Mouse (Mus musculus): Measurements from ENCODE around the gene Slc44a2. TPM values are rescaled to one million over a fixed set of nuclear protein-coding genes. Genes with fewer than 3 reads are reported as not detected.

Gene Slc44a2
- 65.5 and 69.1 TPM in 2 replicates for polyA plus RNA-seq (2015; fragmentation: Nextera tagmentation; extraction: Ambion mirVana)

GRCm38 (mm10) chr9:21320619-21321512 is at the start of gene Slc44a2:
Gene Slc44a2 (plus strand): TSS chr9:21320698.
- H3K4me2 ChIP-seq (ENCODE audit: low read length) = peak within 1 kb of the TSS; percentile 60
- H3K9me3 ChIP-seq (replicated peaks; ENCODE audit: control insufficient read depth, low read length, poor library complexity, severe bottlenecking) = no peaks in the 10 kb centered on the region
- peak within 1 kb of the TSS; percentile 80 for H3K9ac ChIP-seq (ENCODE audit: low read depth, low read length)
- peaks cover 13% of the 10 kb centered on the region for H3K4me1 ChIP-seq (ENCODE audit: control insufficient read depth, insufficient read depth, low read length)
- H3K27me3 ChIP-seq (ENCODE audit: control insufficient read depth, insufficient read depth, low read depth, low read length) = no peaks in the 10 kb centered on the region
- peak within 1 kb of the TSS; percentile 64 for H3K4me3 ChIP-seq (ENCODE audit: low read depth, low read length)
- peak; percentile 94 for ATAC-seq
- H3K27ac ChIP-seq (ENCODE audit: low read length) = peak within 1 kb of the TSS; percentile 63
- H3K36me3 ChIP-seq (ENCODE audit: control insufficient read depth, insufficient read depth, low read length) = no peaks in the 10 kb centered on the region
- WGBS = under 1% methylated on average over 52 of the region's 52 CpGs

GRCm38 (mm10) chr9:21272391-21272790 is 48.1 kb upstream of the Slc44a2 start:
- ATAC-seq = no peak
- Histone ChIP-seq H3K4me2 (ENCODE audit: low read length) (no peak overlapping the region), H3K27me3 (ENCODE audit: control insufficient read depth, insufficient read depth, low read depth, low read length) (no peaks in the 10 kb centered on the region), H3K9ac (ENCODE audit: low read depth, low read length) (no peak overlapping the region), H3K9me3 (replicated peaks; ENCODE audit: control insufficient read depth, low read length, poor library complexity, severe bottlenecking) (no peaks in the 10 kb centered on the region), H3K27ac (ENCODE audit: low read length) (no peak overlapping the region), H3K4me1 (ENCODE audit: control insufficient read depth, insufficient read depth, low read length) (no peaks in the 10 kb centered on the region), H3K36me3 (ENCODE audit: control insufficient read depth, insufficient read depth, low read length) (peaks cover 47% of the 10 kb centered on the region), H3K4me3 (ENCODE audit: low read depth, low read length) (no peak overlapping the region)
- 97% methylated on average over 9 of the region's 9 CpGs for WGBS

DNA sequence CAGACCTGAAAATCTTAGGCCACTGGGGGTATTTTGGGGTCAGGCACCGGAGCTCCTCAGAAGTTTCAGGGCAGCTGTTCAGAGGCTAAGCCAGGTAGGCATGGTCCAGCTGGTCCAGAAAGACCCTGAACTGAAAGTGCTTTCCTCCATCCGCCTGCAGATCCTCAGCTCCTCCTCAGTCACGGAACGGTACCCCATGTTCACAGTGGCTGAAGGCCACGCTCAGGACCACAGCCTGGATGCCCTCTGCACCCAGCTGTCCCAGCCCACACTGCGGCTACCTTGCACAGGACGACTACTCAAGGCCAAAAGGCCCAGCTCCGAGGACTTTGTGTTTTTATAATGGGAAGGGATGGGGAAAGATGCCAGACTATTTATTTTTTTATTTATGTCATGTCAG is 47.4 kb upstream of the Slc44a2 start:
- Histone ChIP-seq H3K36me3 (ENCODE audit: control insufficient read depth, insufficient read depth, low read length) (peaks cover 46% of the 10 kb centered on the region), H3K4me1 (ENCODE audit: control insufficient read depth, insufficient read depth, low read length) (no peaks in the 10 kb centered on the region), H3K27me3 (ENCODE audit: control insufficient read depth, insufficient read depth, low read depth, low read length) (no peaks in the 10 kb centered on the region), H3K4me2 (ENCODE audit: low read length) (no peak overlapping the region), H3K4me3 (ENCODE audit: low read depth, low read length) (no peak overlapping the region), H3K27ac (ENCODE audit: low read length) (no peak overlapping the region), H3K9ac (ENCODE audit: low read depth, low read length) (no peak overlapping the region), H3K9me3 (replicated peaks; ENCODE audit: control insufficient read depth, low read length, poor library complexity, severe bottlenecking) (no peaks in the 10 kb centered on the region)
- no peak for ATAC-seq
- WGBS = 90% methylated on average over 8 of the region's 8 CpGs

DNA sequence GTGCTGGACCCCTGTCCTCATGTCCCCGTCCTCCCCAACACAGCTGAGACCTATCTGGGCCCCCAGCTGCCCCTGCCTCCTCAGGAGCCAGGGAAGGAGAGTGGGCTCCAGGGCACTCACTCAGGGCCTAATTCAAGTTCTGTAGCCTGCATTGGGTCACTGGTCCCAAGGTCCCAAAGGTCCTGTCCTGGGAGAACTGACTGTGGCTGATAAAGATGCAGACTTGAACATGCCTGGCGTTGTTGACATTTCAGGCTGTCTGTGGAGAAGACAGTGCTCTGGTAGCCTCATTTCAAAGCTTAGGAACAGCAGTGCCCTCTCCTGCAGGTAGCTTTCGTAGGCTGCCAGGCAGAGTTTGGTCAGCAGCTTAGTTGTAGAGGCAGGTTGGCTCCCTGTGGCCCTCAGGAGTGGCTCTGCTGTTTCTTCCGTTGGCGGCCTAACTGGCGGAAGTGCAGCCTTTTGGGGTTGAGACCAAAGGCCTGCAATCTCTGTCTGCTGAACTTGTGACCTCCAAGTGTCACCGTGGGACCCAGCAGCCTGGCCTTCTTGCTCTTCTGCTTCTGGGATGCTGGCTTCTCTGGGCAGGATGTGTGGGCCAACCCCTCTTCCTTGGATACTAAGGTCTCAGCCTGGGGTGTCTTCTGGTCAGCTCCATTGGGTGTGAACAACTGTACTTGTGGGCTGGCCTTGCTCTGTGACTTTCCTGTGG is 46.8 kb upstream of the Slc44a2 start:
- Histone ChIP-seq H3K4me1 (ENCODE audit: control insufficient read depth, insufficient read depth, low read length) (no peaks in the 10 kb centered on the region), H3K9me3 (replicated peaks; ENCODE audit: control insufficient read depth, low read length, poor library complexity, severe bottlenecking) (no peaks in the 10 kb centered on the region), H3K4me2 (ENCODE audit: low read length) (no peak overlapping the region), H3K4me3 (ENCODE audit: low read depth, low read length) (no peak overlapping the region), H3K9ac (ENCODE audit: low read depth, low read length) (no peak overlapping the region), H3K27me3 (ENCODE audit: control insufficient read depth, insufficient read depth, low read depth, low read length) (no peaks in the 10 kb centered on the region), H3K27ac (ENCODE audit: low read length) (no peak overlapping the region), H3K36me3 (ENCODE audit: control insufficient read depth, insufficient read depth, low read length) (peaks cover 47% of the 10 kb centered on the region)
- no peak for ATAC-seq
- 88% methylated on average over 7 of the region's 7 CpGs for WGBS

DNA sequence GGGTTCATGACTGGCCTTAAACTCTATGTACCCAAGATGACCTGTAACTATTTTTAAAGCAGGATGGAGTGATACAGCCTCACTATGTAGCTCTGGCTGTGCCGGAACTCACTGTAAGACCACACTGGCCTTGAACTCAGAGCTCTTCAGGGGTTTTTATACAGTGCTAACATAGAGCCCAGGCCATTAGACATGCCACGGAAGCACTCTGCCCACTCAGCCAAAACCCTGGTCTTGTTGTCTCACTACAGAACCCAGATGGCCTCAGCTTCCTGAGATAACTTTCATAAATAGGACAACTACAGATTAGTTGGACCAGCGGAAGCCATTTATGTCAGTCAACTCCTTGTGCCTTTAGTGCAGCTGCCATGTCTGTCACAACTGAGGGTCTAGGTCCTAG is 46.2 kb upstream of the Slc44a2 start:
- H3K27ac ChIP-seq (ENCODE audit: low read length) = no peak overlapping the region
- no peaks in the 10 kb centered on the region for H3K27me3 ChIP-seq (ENCODE audit: control insufficient read depth, insufficient read depth, low read depth, low read length)
- peaks cover 49% of the 10 kb centered on the region for H3K36me3 ChIP-seq (ENCODE audit: control insufficient read depth, insufficient read depth, low read length)
- no peak overlapping the region for H3K4me2 ChIP-seq (ENCODE audit: low read length)
- ATAC-seq = no peak
- no peaks in the 10 kb centered on the region for H3K4me1 ChIP-seq (ENCODE audit: control insufficient read depth, insufficient read depth, low read length)
- no peaks in the 10 kb centered on the region for H3K9me3 ChIP-seq (replicated peaks; ENCODE audit: control insufficient read depth, low read length, poor library complexity, severe bottlenecking)
- 95% methylated on average over 3 of the region's 3 CpGs for WGBS
- H3K9ac ChIP-seq (ENCODE audit: low read depth, low read length) = no peak overlapping the region
- H3K4me3 ChIP-seq (ENCODE audit: low read depth, low read length) = no peak overlapping the region

DNA sequence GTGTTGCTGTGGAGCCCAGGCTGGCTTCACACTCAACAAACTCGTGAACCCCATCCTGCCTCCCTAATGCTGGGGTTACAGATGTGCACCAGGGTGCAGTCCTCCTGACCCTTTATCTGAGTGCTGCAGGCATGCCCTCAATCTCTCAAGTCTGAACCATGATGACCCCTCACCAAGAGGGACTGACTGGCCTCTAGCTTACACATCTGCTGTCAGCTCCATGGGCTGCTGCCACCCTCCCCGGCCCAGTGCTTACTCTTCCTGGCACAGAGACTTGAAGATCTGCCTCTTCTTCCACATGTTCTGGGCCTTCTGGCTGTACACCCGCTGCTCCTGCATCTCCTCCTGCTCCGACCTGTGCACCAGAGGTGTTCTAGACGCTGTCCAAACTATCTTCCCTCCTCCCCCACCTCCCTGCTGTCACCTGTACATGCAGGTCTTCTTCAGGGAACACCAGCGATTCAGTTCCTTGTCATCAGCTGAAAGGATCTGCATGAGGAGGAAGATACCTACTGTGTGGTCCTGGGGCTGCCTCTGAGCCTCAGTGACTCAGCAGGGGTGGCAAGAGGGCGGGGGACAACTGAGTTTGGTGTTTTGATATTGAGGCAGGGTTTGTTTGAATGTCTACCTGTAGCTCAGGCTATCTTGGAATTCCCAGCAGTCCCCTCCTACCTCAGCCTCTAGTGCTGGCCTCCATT is 45.3 kb upstream of the Slc44a2 start:
- no peaks in the 10 kb centered on the region for H3K27me3 ChIP-seq (ENCODE audit: control insufficient read depth, insufficient read depth, low read depth, low read length)
- 89% methylated on average over 7 of the region's 7 CpGs for WGBS
- no peaks in the 10 kb centered on the region for H3K9me3 ChIP-seq (replicated peaks; ENCODE audit: control insufficient read depth, low read length, poor library complexity, severe bottlenecking)
- peaks cover 55% of the 10 kb centered on the region for H3K36me3 ChIP-seq (ENCODE audit: control insufficient read depth, insufficient read depth, low read length)
- H3K9ac ChIP-seq (ENCODE audit: low read depth, low read length) = no peak overlapping the region
- H3K4me3 ChIP-seq (ENCODE audit: low read depth, low read length) = no peak overlapping the region
- ATAC-seq = no peak
- no peak overlapping the region for H3K4me2 ChIP-seq (ENCODE audit: low read length)
- H3K4me1 ChIP-seq (ENCODE audit: control insufficient read depth, insufficient read depth, low read length) = no peaks in the 10 kb centered on the region
- H3K27ac ChIP-seq (ENCODE audit: low read length) = no peak overlapping the region

- no peaks in the 10 kb centered on the region for H3K4me1 ChIP-seq (ENCODE audit: control insufficient read depth, insufficient read depth, low read length)
- H3K27ac ChIP-seq (ENCODE audit: low read length) = no peak overlapping the region
- peaks cover 55% of the 10 kb centered on the region for H3K36me3 ChIP-seq (ENCODE audit: control insufficient read depth, insufficient read depth, low read length)
- ATAC-seq = 0 out of 2 replicates have a peak, but pooled peaks have one; percentile 4
- H3K9ac ChIP-seq (ENCODE audit: low read depth, low read length) = no peak overlapping the region
- no peaks in the 10 kb centered on the region for H3K9me3 ChIP-seq (replicated peaks; ENCODE audit: control insufficient read depth, low read length, poor library complexity, severe bottlenecking)
- H3K4me2 ChIP-seq (ENCODE audit: low read length) = no peak overlapping the region
- no peaks in the 10 kb centered on the region for H3K27me3 ChIP-seq (ENCODE audit: control insufficient read depth, insufficient read depth, low read depth, low read length)
- WGBS = 89% methylated on average over 12 of the region's 12 CpGs
- no peak overlapping the region for H3K4me3 ChIP-seq (ENCODE audit: low read depth, low read length)
These were observed 44.8 kb upstream of the Slc44a2 start for GRCm38 (mm10) chr9:21275727-21276126.

GRCm38 (mm10) chr9:21276307-21276706 is 44.2 kb upstream of the Slc44a2 start:
- Histone ChIP-seq H3K9me3 (replicated peaks; ENCODE audit: control insufficient read depth, low read length, poor library complexity, severe bottlenecking) (no peaks in the 10 kb centered on the region), H3K4me2 (ENCODE audit: low read length) (no peak overlapping the region), H3K27me3 (ENCODE audit: control insufficient read depth, insufficient read depth, low read depth, low read length) (no peaks in the 10 kb centered on the region), H3K4me3 (ENCODE audit: low read depth, low read length) (no peak overlapping the region), H3K27ac (ENCODE audit: low read length) (no peak overlapping the region), H3K9ac (ENCODE audit: low read depth, low read length) (no peak overlapping the region), H3K36me3 (ENCODE audit: control insufficient read depth, insufficient read depth, low read length) (peaks cover 55% of the 10 kb centered on the region), H3K4me1 (ENCODE audit: control insufficient read depth, insufficient read depth, low read length) (no peaks in the 10 kb centered on the region)
- no peak for ATAC-seq
- 89% methylated on average over 8 of the region's 8 CpGs for WGBS
